In the genomic region with DNA sequence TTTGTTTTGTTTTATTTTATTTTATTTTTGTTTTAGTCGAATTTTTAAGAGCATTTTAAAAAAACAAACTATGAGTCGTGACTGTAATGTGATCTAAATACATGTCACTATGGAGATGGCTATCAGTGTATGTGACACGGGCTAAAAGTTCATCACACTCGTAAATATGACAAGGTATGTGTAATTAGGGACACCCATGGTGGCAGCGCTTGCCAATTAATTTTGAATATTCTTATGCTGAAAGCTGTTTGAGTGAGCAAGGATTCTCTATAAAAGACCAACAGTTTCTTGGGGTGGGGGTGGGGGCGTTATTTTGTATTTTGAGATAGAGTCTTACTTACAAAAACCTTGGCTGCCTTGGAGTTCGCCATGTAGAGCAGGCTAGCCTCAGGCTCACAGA, we compare ENCODE assay signal across 34 mouse cellular contexts.
"Had no signal": no experiment of that assay in that cellular context is flagged by ENCODE, and none has a peak within 500 bp of the region (broad histone marks: within the 10 kb centered on the region; RNA-seq: fewer than 3 reads in every experiment).

No protein-coding gene starts in this region.

- H3K27me3 ChIP-seq: heart, embryonic 12.5 days; heart, embryonic 13.5 days; heart, embryonic 15.5 days; hindbrain, embryonic 12.5 days; hindbrain, embryonic 13.5 days; hindbrain, embryonic 15.5 days; intestine, embryonic 15.5 days; kidney, embryonic 15.5 days had no signal

- H3K9me3 ChIP-seq: heart, embryonic 10.5 days; heart, embryonic 12.5 days; heart, embryonic 13.5 days; heart, embryonic 15.5 days; hindbrain, embryonic 10.5 days; hindbrain, embryonic 12.5 days; hindbrain, embryonic 13.5 days; hindbrain, embryonic 15.5 days; intestine, embryonic 15.5 days; kidney, embryonic 15.5 days had no signal

- H3K4me2 ChIP-seq: heart, embryonic 11.5 days; heart, embryonic 12.5 days; heart, embryonic 13.5 days; heart, embryonic 15.5 days; hindbrain, embryonic 12.5 days; hindbrain, embryonic 13.5 days; hindbrain, embryonic 14.5 days; hindbrain, embryonic 15.5 days; intestine, embryonic 15.5 days; kidney, embryonic 15.5 days had no signal

- H3K36me3 ChIP-seq: heart, embryonic 10.5 days; heart, embryonic 12.5 days; heart, embryonic 13.5 days; heart, embryonic 15.5 days; hindbrain, embryonic 10.5 days; hindbrain, embryonic 12.5 days; hindbrain, embryonic 13.5 days; hindbrain, embryonic 15.5 days; intestine, embryonic 15.5 days; kidney, embryonic 15.5 days had no signal

- H3K27ac ChIP-seq: heart, embryonic 10.5 days; heart, embryonic 13.5 days; heart, embryonic 15.5 days; hindbrain, embryonic 10.5 days; hindbrain, embryonic 12.5 days; hindbrain, embryonic 13.5 days; hindbrain, embryonic 14.5 days; hindbrain, embryonic 15.5 days; hindbrain, postnatal 0 days; intestine, embryonic 15.5 days; kidney, embryonic 15.5 days; kidney, postnatal 0 days; left cerebral cortex, adult 2 months had no signal

- H3K4me3 ChIP-seq: heart, embryonic 10.5 days; heart, embryonic 12.5 days; heart, embryonic 13.5 days; heart, embryonic 15.5 days; hindbrain, embryonic 10.5 days; hindbrain, embryonic 12.5 days; hindbrain, embryonic 13.5 days; hindbrain, embryonic 15.5 days; intestine, embryonic 15.5 days; kidney, embryonic 15.5 days; left cerebral cortex, adult 2 months had no signal

- ATAC-seq: hindbrain, embryonic 16.5 days; hindbrain, postnatal 0 days; inflammation-experienced regulatory T-cells, adult 6 months; intestine, embryonic 15.5 days; intestine, embryonic 16.5 days; intestine, postnatal 0 days had no signal

- DNase-seq: heart, postnatal 10 days; heart, postnatal 14 days; heart, postnatal 36 days; heart, postnatal 4 days; kidney, adult 11 months; kidney, adult 18-20 months; kidney, adult 2 months; kidney, adult 8-10 months; kidney, adult 9 months; kidney, postnatal 10 days; kidney, postnatal 14 days; kidney, postnatal 25 days; kidney, postnatal 36 days; kidney, postnatal 4 days; layer of hippocampus, postnatal 36 days had no signal

- H3K9ac ChIP-seq: heart, embryonic 12.5 days; heart, embryonic 13.5 days; heart, embryonic 15.5 days; hindbrain, embryonic 12.5 days; hindbrain, embryonic 13.5 days; hindbrain, embryonic 14.5 days; hindbrain, embryonic 15.5 days; intestine, embryonic 15.5 days; kidney, embryonic 15.5 days had no signal

- H3K4me1 ChIP-seq: heart, embryonic 12.5 days; heart, embryonic 13.5 days; heart, embryonic 15.5 days; hindbrain, embryonic 12.5 days; hindbrain, embryonic 13.5 days; hindbrain, embryonic 15.5 days; intestine, embryonic 15.5 days; kidney, embryonic 15.5 days had no signal
